Mouse (Mus musculus): ENCODE results near the gene 2310079G19Rik.

Gene 2310079G19Rik

GRCm38 (mm10) chr16:88627566-88627965 is at the start of gene 2310079G19Rik:
Gene 2310079G19Rik, minus strand, starts transcription at chr16:88627666.
- no peak for DNase-seq (ENCODE audit: extremely low spot score, low spot score)

GRCm38 (mm10) chr16:88671571-88671970 is 44.1 kb upstream of the 2310079G19Rik start, which contains the start of gene Krtap27-1:
Gene Krtap27-1, minus strand, starts transcription at chr16:88671671.
- no peak for DNase-seq (ENCODE audit: extremely low spot score, low spot score)

- no peak for DNase-seq (ENCODE audit: extremely low spot score, low spot score)
These were observed 30.0 kb upstream of the 2310079G19Rik start for GRCm38 (mm10) chr16:88657426-88657825.

GRCm38 (mm10) chr16:88651952-88652351 is 24.5 kb upstream of the 2310079G19Rik start:
- DNase-seq (ENCODE audit: extremely low spot score, low spot score), result no peak

GRCm38 (mm10) chr16:88651082-88651481 is 23.6 kb upstream of the 2310079G19Rik start:
- no peak for DNase-seq (ENCODE audit: extremely low spot score, low spot score)

GRCm38 (mm10) chr16:88647358-88647846 is 19.9 kb upstream of the 2310079G19Rik start, which contains the start of gene Krtap26-1:
Gene Krtap26-1, minus strand, starts transcription at chr16:88647796.
- DNase-seq (ENCODE audit: extremely low spot score, low spot score), result no peak

GRCm38 (mm10) chr16:88646366-88647111 is 19.1 kb upstream of the 2310079G19Rik start:
- DNase-seq (ENCODE audit: extremely low spot score, low spot score), result no peak

GRCm38 (mm10) chr16:88640053-88640452 is 12.6 kb upstream of the 2310079G19Rik start:
- no peak for DNase-seq (ENCODE audit: extremely low spot score, low spot score)

DNA sequence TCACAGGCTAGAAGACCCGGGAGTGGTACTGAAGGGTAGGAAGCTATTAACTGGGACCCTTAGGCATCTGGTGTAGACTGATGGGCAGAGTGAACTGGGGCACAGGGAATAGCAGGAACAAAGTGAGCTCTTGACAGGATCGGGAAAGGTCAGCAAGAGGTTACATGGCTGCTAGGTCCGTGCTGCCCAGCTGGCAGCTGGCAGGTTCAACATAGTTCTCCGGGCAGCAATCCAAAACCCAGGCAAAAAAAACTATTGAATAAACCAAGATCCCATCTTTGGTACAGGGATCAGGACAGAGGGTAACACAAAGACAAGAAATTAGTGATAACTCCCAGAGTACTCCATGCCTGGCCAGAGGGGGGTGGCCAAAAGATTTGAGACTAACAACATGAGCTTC is 7.7 kb upstream of the 2310079G19Rik start:
- no peak for DNase-seq (ENCODE audit: extremely low spot score, low spot score)

DNA sequence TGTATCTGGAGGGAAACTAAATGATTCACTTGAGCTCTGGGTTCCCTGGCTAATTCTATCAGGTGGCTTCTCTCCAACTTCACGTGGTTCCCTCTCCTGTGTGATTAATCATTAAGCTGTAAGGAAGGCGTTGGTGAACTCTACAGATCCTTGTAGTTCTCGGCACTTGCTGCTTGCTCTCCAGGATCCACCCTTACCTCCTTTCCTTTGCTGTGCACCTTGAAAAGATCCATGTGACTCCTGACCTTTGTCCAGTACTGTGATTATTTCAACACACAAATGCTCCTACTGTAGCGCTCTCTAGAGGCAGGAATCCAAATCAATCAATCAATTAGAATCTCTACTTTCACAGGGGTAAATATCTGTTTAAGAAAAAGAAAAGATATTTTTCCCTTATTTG is 4.0 kb upstream of the 2310079G19Rik start:
- no peak for DNase-seq (ENCODE audit: extremely low spot score, low spot score)

GRCm38 (mm10) chr16:88612712-88613111 is 14.8 kb downstream of the 2310079G19Rik start:
- DNase-seq (ENCODE audit: extremely low spot score, low spot score), result no peak

GRCm38 (mm10) chr16:88611922-88612321 is 15.5 kb downstream of the 2310079G19Rik start, which contains the start of gene Krtap24-1:
Gene Krtap24-1, minus strand, starts transcription at chr16:88612279.
- no peak for DNase-seq (ENCODE audit: extremely low spot score, low spot score)

GRCm38 (mm10) chr16:88604570-88604969 is 22.9 kb downstream of the 2310079G19Rik start:
- no peak for DNase-seq (ENCODE audit: extremely low spot score, low spot score)

DNA sequence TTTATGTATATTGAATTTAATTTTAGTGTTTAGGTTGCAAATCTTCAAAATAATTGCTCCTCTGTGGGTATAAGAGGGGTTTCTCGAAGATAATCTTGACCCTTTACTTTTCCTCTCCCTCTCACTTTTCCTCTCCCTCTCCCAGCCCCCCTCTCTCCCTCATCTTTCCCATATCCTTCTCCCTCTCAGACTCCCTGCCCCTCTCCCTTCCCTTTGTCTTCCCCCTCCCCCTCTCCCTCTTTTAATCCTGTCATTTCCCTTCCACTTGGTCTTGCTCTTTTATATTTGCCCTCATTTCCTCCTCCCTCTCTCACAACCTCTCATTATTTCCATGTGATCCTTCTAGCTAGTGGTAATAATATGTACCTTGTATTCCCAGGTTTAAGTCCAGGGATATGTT is 25.0 kb downstream of the 2310079G19Rik start:
- no peak for DNase-seq (ENCODE audit: extremely low spot score, low spot score)

GRCm38 (mm10) chr16:88600303-88600702 is 27.2 kb downstream of the 2310079G19Rik start:
- no peak for DNase-seq (ENCODE audit: extremely low spot score, low spot score)

GRCm38 (mm10) chr16:88599504-88600237 is 27.8 kb downstream of the 2310079G19Rik start:
- DNase-seq (ENCODE audit: extremely low spot score, low spot score), result no peak

DNA sequence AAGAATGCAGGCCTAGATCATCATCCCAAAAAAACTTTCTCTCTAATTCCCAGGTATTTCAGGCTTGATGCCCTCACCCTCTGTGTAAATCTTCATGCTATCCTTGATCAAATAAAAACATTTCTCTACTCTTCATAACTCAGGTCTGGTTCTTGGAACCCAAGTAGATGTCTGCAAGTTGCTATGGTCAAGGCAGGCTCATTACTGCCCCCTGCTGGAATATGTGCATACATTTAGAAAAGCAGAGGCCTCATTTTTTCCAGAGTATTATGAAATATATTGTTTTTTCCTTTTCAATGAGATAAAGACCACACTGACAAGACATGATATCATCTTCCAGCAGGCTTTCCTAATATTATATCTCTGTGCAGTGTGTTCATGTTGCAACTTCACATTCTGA is 34.7 kb downstream of the 2310079G19Rik start:
- no peak for DNase-seq (ENCODE audit: extremely low spot score, low spot score)

GRCm38 (mm10) chr16:88583338-88583737 is 44.1 kb downstream of the 2310079G19Rik start:
- DNase-seq (ENCODE audit: extremely low spot score, low spot score), result no peak
